Mouse (Mus musculus) cortical plate, adult 2 months (tissue): ENCODE results near the gene Rps6kc1.

Source experiments
- CTCF ChIP-seq: fragments of 200-500 bp; IDR thresholded peaks from 2 replicates; pipeline ENCODE4 v1.5.1; 2011; ENCODE audit warnings: mild to moderate bottlenecking, control low read depth, low read length; ENCODE audit not compliant: insufficient read depth; ENCODE audit errors: extremely low read depth
- POLR2A ChIP-seq: fragments of 200-500 bp; IDR thresholded peaks from 2 replicates; pipeline ENCODE4 v1.6.1; 2011; ENCODE audit warnings: mild to moderate bottlenecking, low read length, control low read depth; ENCODE audit not compliant: insufficient read depth; ENCODE audit errors: extremely low read depth

GRCm38 (mm10) chr1:190767621-190768020 is 143.9 kb downstream of the Rps6kc1 start:
- TF ChIP-seq POLR2A: no peak
- TF ChIP-seq CTCF: no peak
